Mouse (Mus musculus) MEL (cell line): ENCODE data around the gene Foxj3.

ENCODE experiments used
- BHLHE40 ChIP-seq: IDR thresholded peaks from 2 replicates; pipeline ENCODE4 v1.6.1; 2012; ENCODE audit warnings: low read depth, mild to moderate bottlenecking, inconsistent platforms, low read length, improper control_type of control experiment, borderline replicate concordance
- CHD2 ChIP-seq: IDR thresholded peaks from 2 replicates; pipeline ENCODE4 v1.6.1; 2011; ENCODE audit warnings: low read length, improper control_type of control experiment
- CTCF ChIP-seq, 3 experiments: IDR thresholded peaks in 2 of 3; conservative IDR thresholded peaks in 1 of 3; 2 replicates each; pipeline ENCODE4 v1.5.1; 2011 to 2012; ENCODE audit warnings: low read length in 3 of 3, low read depth in 2 of 3, mild to moderate bottlenecking in 2 of 3, improper control_type of control experiment in 1 of 3, inconsistent platforms in 1 of 3, mixed read lengths in 1 of 3, moderate library complexity in 1 of 3; ENCODE audit not compliant: control insufficient read depth in 1 of 3, insufficient read depth in 1 of 3, poor library complexity in 1 of 3, severe bottlenecking in 1 of 3
- E2F4 ChIP-seq: IDR thresholded peaks from 2 replicates; pipeline ENCODE4 v1.6.1; 2011; ENCODE audit warnings: low read depth, low read length, improper control_type of control experiment, borderline replicate concordance
- EP300 ChIP-seq, 2 experiments: IDR thresholded peaks; 2 replicates each; pipeline ENCODE4 v1.6.1; 2011; ENCODE audit warnings: improper control_type of control experiment in 2 of 2, low read length in 2 of 2, low read depth in 1 of 2, mild to moderate bottlenecking in 1 of 2
- GATA1 ChIP-seq: IDR thresholded peaks from 2 replicates; pipeline ENCODE4 v1.6.1; 2011; ENCODE audit warnings: low read depth, low read length, improper control_type of control experiment
- MAZ ChIP-seq: IDR thresholded peaks from 2 replicates; pipeline ENCODE4 v1.6.1; 2012; ENCODE audit warnings: low read depth, mild to moderate bottlenecking, inconsistent platforms, low read length, improper control_type of control experiment
- MYC ChIP-seq: IDR thresholded peaks from 2 replicates; pipeline ENCODE4 v1.6.1; 2011; ENCODE audit warnings: low read depth, mild to moderate bottlenecking, low read length, improper control_type of control experiment, moderate library complexity
- NRF1 ChIP-seq: IDR thresholded peaks from 2 replicates; pipeline ENCODE4 v1.6.1; 2014; ENCODE audit warnings: low read depth, mild to moderate bottlenecking, inconsistent platforms, low read length, improper control_type of control experiment, moderate library complexity; ENCODE audit not compliant: poor library complexity, insufficient read depth, severe bottlenecking
- POLR2A ChIP-seq, 2 experiments: IDR thresholded peaks; 2 replicates each; pipeline ENCODE4 v1.6.1; 2011 to 2012; ENCODE audit warnings: low read length in 2 of 2, mild to moderate bottlenecking in 2 of 2, control low read depth in 1 of 2, improper control_type of control experiment in 1 of 2, low read depth in 1 of 2, moderate library complexity in 1 of 2; ENCODE audit not compliant: control insufficient read depth in 1 of 2, insufficient read depth in 1 of 2, poor library complexity in 1 of 2
- RAD21 ChIP-seq: IDR thresholded peaks from 2 replicates; pipeline ENCODE4 v1.6.1; 2011; ENCODE audit warnings: mild to moderate bottlenecking, low read depth, low read length, improper control_type of control experiment
- ZNF384 ChIP-seq: IDR thresholded peaks from 2 replicates; pipeline ENCODE4 v1.6.1; 2012; ENCODE audit warnings: low read depth, mild to moderate bottlenecking, inconsistent platforms, low read length, improper control_type of control experiment

GRCm38 (mm10) chr4:119669356-119670209 is 132.8 kb downstream of the Foxj3 start:
- TF ChIP-seq MYC (no peak), CTCF (IDR thresholded peaks at IDR 0.05 in 2 of 3, conservative IDR thresholded peaks at IDR 0.05 in 1 of 3; ENCODE audit: control insufficient read depth in 1 of 3, insufficient read depth in 1 of 3, low read depth in 2 of 3, low read length in 3 of 3, poor library complexity in 1 of 3, severe bottlenecking in 1 of 3) (no peak), POLR2A (IDR thresholded peaks at IDR 0.05; ENCODE audit: control insufficient read depth in 1 of 2, insufficient read depth in 1 of 2, low read depth in 1 of 2, low read length in 2 of 2, poor library complexity in 1 of 2) (no peak), MAZ (no peak), NRF1 (no peak), RAD21 (no peak), EP300 (IDR thresholded peaks at IDR 0.05; ENCODE audit: low read depth in 1 of 2, low read length in 2 of 2) (no peak), E2F4 (no peak), CHD2 (no peak), GATA1 (no peak), BHLHE40 (no peak), ZNF384 (no peak)
